7 mouse cellular contexts compared by ENCODE assay signal in the genomic region with DNA sequence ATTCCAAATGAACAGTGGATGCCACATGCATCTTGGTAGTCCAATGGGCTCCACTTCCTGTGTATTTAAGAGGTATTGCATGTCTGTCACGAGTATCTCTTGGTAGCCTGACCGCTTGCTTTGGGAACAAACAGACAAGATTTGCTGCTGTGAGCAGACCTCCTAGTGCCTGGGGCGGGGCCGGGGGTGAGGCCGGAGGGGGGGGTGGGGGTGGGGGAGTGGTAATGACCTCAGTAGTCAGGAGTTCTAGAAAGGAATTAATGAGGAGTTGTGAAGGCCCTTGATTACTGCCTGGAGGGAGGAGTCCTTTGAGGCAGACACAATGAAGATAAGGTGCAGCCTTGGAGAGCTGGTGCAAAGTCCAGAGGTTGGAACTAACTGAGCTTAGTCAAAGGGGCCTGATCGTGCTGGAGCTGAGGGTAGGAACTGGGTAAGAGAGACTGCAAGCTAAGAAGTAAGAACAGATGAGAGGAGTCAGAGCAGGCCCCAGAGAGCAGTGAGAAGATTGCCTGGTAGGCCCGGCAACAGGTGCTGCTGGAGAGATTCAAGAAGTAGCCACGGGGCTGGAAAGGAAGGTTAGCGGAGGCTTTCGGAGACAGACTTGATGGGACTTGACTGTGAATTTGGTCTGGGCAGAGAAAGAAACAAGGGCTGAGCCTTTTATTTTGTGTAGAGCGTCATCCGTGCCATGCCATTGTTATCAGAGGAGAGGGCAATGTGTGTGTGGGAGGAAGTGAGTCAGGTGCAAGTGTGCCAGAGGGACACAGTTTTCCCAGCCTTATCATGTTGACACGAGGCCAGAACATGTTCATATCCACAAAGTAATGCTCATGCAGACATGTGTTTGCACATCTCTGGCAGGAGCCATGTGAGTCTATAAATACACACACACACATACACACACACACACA. TPM values are rescaled to one million over a fixed set of nuclear protein-coding genes. Genes with fewer than 3 reads are reported as not detected.
DNase-seq lines count a peak whose midpoint lies in the region; ATAC-seq lines count a peak whose summit lies in the region.

No protein-coding gene starts in this region.

- DNase-seq in urinary bladder, adult 18-20 months (ENCODE audit: low spot score in 2 of 2): peak; percentile 16 to 37
- no peak for DNase-seq in urinary bladder, postnatal 10 days (ENCODE audit: low spot score)
- DNase-seq in embryo, embryonic 11 days: peak; percentile 23
- peak; percentile 90 for DNase-seq in kidney, adult 9 months
- DNase-seq in cerebellum, adult 11-12 months: no peak
- no peak for DNase-seq in layer of hippocampus, postnatal 14 days (ENCODE audit: low spot score in 2 of 2)

- peak; percentile 27 for ATAC-seq in megakaryocyte progenitor cell, adult 5-6 weeks (replicated peaks; ENCODE audit: poor library complexity)

RNA-seq across cellular contexts. Expression of a gene that starts 3.8 kb away (rescaled TPM):
- 8.6 and 8.7 TPM in 2 replicates for total RNA-seq in megakaryocyte progenitor cell, adult 5-6 weeks (2015)
- 11.3 and 27.1 TPM in 2 replicates for total RNA-seq in megakaryocyte progenitor cell, adult 5-6 weeks (2017)
- total RNA-seq in layer of hippocampus, postnatal 14 days (2021): 100 to 1,000 TPM; 376 to 378 TPM

RNA-seq across cellular contexts. Expression of a gene that starts 28.0 kb away (rescaled TPM):
- total RNA-seq in megakaryocyte progenitor cell, adult 5-6 weeks (2015): 53.9 and 61.7 TPM in 2 replicates
- 53.1 and 60.4 TPM in 2 replicates for total RNA-seq in megakaryocyte progenitor cell, adult 5-6 weeks (2017)
- total RNA-seq in layer of hippocampus, postnatal 14 days (2021): 10 to 100 TPM; 20.3 to 21.0 TPM

RNA-seq across cellular contexts. Expression of a gene that starts 42.0 kb away (rescaled TPM):
- total RNA-seq in megakaryocyte progenitor cell, adult 5-6 weeks (2015): 0.49 and 1.7 TPM in 2 replicates
- total RNA-seq in megakaryocyte progenitor cell, adult 5-6 weeks (2017): 0.83 and 2.4 TPM in 2 replicates
- total RNA-seq in layer of hippocampus, postnatal 14 days (2021): 1 to 10 TPM; 3.4 to 6.2 TPM

RNA-seq across cellular contexts. Expression of a gene that starts 52.9 kb away (rescaled TPM):
- total RNA-seq in megakaryocyte progenitor cell, adult 5-6 weeks (2015): 0.25 and 0.27 TPM in 2 replicates
- total RNA-seq in megakaryocyte progenitor cell, adult 5-6 weeks (2017): 0.03 and 0.17 TPM in 2 replicates
- total RNA-seq in layer of hippocampus, postnatal 14 days (2021): 10 to 100 TPM; 34.7 to 35.9 TPM

Comparison
In these comparisons a context has a peak if more than half of its experiments do, and no peak if none do; other contexts are left out.
1. DNase-seq: peak in urinary bladder, adult 18-20 months (2 of 2), embryo, embryonic 11 days (single experiment) and kidney, adult 9 months (single experiment); none in urinary bladder, postnatal 10 days (single experiment), cerebellum, adult 11-12 months (single experiment) and layer of hippocampus, postnatal 14 days (0 of 2).
2. RNA of a gene that starts 3.8 kb away (total RNA-seq): 376 to 378 TPM in layer of hippocampus, postnatal 14 days; 8.6 to 27.1 TPM in megakaryocyte progenitor cell, adult 5-6 weeks; every median in the first group is over 10 times any median in the second.